Mouse (Mus musculus) hindbrain, embryonic 16.5 days (tissue): ENCODE data around the gene Man1c1. TPM values are rescaled to one million over a fixed set of nuclear protein-coding genes. Genes with fewer than 3 reads are reported as not detected.

ENCODE experiments used
- ATAC-seq: fragments of 200-750 bp; cut with Nextera tagmentation; 2 replicates; pipeline ENCODE4 v1.8.0; 2017; ENCODE audit warnings: moderate TSS enrichment, moderate library complexity
- H3K27ac ChIP-seq: fragments of 300-500 bp; sonication (generic); 2 replicates; pipeline ENCODE4 v1.5.1; 2014; ENCODE audit warnings: low read depth, mild to moderate bottlenecking, control low read depth, low read length, moderate library complexity
- H3K27me3 ChIP-seq: fragments of 300-500 bp; sonication (generic); replicated peaks from 2 replicates; pipeline ENCODE4 v1.6.1; 2014; ENCODE audit warnings: low read length; ENCODE audit not compliant: control insufficient read depth, insufficient read depth
- H3K36me3 ChIP-seq: fragments of 300-500 bp; sonication (generic); 2 replicates; pipeline ENCODE4 v1.6.1; 2014; ENCODE audit warnings: mild to moderate bottlenecking, low read length, moderate library complexity, mixed read lengths; ENCODE audit not compliant: control insufficient read depth, insufficient read depth
- H3K4me1 ChIP-seq: fragments of 300-500 bp; sonication (generic); 2 replicates; pipeline ENCODE4 v1.6.1; 2014; ENCODE audit warnings: low read depth, low read length; ENCODE audit not compliant: control insufficient read depth, insufficient read depth
- H3K4me2 ChIP-seq: fragments of 300-500 bp; sonication (generic); 2 replicates; pipeline ENCODE4 v1.6.1; 2014; ENCODE audit warnings: mild to moderate bottlenecking, low read length, control low read depth, moderate library complexity
- H3K4me3 ChIP-seq: fragments of 300-500 bp; sonication (generic); 2 replicates; pipeline ENCODE4 v1.5.1; 2014; ENCODE audit warnings: mild to moderate bottlenecking, low read length, control low read depth, moderate library complexity
- H3K9ac ChIP-seq: fragments of 300-500 bp; sonication (generic); 2 replicates; pipeline ENCODE4 v1.6.1; 2014; ENCODE audit warnings: low read depth, mild to moderate bottlenecking, control low read depth, low read length, moderate library complexity
- H3K9me3 ChIP-seq: fragments of 300-500 bp; sonication (generic); 2 replicates; pipeline ENCODE4 v1.6.1; 2014; ENCODE audit warnings: mild to moderate bottlenecking, low read length, moderate library complexity; ENCODE audit not compliant: control insufficient read depth
- WGBS: fragments of 180-500 bp; shearing (Covaris S2); extraction: QIAGEN DNeasy Blood & Tissue Kit; methylation state at CpG from one replicate; pipeline ENCODE4 v1.1.7; 2014; 5-methylcytosine and 5-hydroxymethylcytosine counted together
- polyA plus RNA-seq: library from polyadenylated mRNA; unstranded; fragments of >200 nt; fragmentation: Nextera tagmentation; extraction: Ambion mirVana; gene quantifications from 2 replicates; pipeline ENCODE4 v1.2.1, GENCODE M21; 2015

Gene Man1c1
- polyA plus RNA-seq, 1 experiment from 2014 or later, result 3.7 TPM

GRCm38 (mm10) chr4:134551494-134552316 is 152.4 kb downstream of the Man1c1 start, which contains the start of gene Selenon:
TSS of gene Selenon (minus strand) at chr4:134552166.
- WGBS, result under 1% methylated on average over 53 of the region's 67 CpGs
- Histone ChIP-seq H3K36me3 (peaks cover 8% of the 10 kb centered on the region; the same call in 1 of the 2 replicates), H3K4me1 (peaks cover 18% of the 10 kb centered on the region), H3K4me3 (peak within 1 kb of the TSS; percentile 75), H3K9me3 (peaks cover 5% of the 10 kb centered on the region), H3K4me2 (peak within 1 kb of the TSS; percentile 79), H3K9ac (peak within 1 kb of the TSS; percentile 99), H3K27me3 (no peaks in the 10 kb centered on the region), H3K27ac (peak within 1 kb of the TSS; percentile 82)
- peak; percentile 79 for ATAC-seq

- over 99% methylated on average over 8 of the region's 8 CpGs for WGBS
- peaks cover 5% of the 10 kb centered on the region for H3K9me3 ChIP-seq
- H3K36me3 ChIP-seq, result peaks cover 9% of the 10 kb centered on the region
- no peaks in the 10 kb centered on the region for H3K27me3 ChIP-seq
- H3K4me1 ChIP-seq, result peaks cover 18% of the 10 kb centered on the region
- no peak overlapping the region for H3K4me2 ChIP-seq
- ATAC-seq, result no peak
- no peak overlapping the region for H3K27ac ChIP-seq
- no peak overlapping the region for H3K4me3 ChIP-seq
- no peak overlapping the region for H3K9ac ChIP-seq
Observed at GRCm38 (mm10) chr4:134549899-134550298, 154.2 kb downstream of the Man1c1 start.

- WGBS, result 69% methylated on average over 18 of the region's 18 CpGs
- no peak overlapping the region for H3K4me2 ChIP-seq
- H3K27me3 ChIP-seq, result no peaks in the 10 kb centered on the region
- no peak for ATAC-seq
- peaks cover 5% of the 10 kb centered on the region for H3K9me3 ChIP-seq
- H3K36me3 ChIP-seq, result peaks cover 17% of the 10 kb centered on the region
- H3K27ac ChIP-seq, result no peak overlapping the region
- H3K4me3 ChIP-seq, result no peak overlapping the region
- H3K4me1 ChIP-seq, result peaks cover 18% of the 10 kb centered on the region
- no peak overlapping the region for H3K9ac ChIP-seq
Observed at GRCm38 (mm10) chr4:134548169-134548938, 155.7 kb downstream of the Man1c1 start.

- peaks cover 14% of the 10 kb centered on the region for H3K4me1 ChIP-seq
- H3K4me3 ChIP-seq, result no peak overlapping the region
- WGBS, result 68% methylated on average over 9 of the region's 9 CpGs
- H3K9me3 ChIP-seq, result peaks cover 5% of the 10 kb centered on the region
- H3K27me3 ChIP-seq, result no peaks in the 10 kb centered on the region
- H3K27ac ChIP-seq, result no peak overlapping the region
- H3K4me2 ChIP-seq, result no peak overlapping the region
- peaks cover 24% of the 10 kb centered on the region for H3K36me3 ChIP-seq
- 0 out of 2 replicates have a peak overlapping the region, but pooled peaks have one; percentile 8 for H3K9ac ChIP-seq
- no peak for ATAC-seq
Observed at GRCm38 (mm10) chr4:134546814-134547705, 157.0 kb downstream of the Man1c1 start.

- no peaks in the 10 kb centered on the region for H3K9me3 ChIP-seq
- no peak overlapping the region for H3K27ac ChIP-seq
- peaks cover 34% of the 10 kb centered on the region for H3K36me3 ChIP-seq
- WGBS, result 7% methylated on average over 5 of the region's 5 CpGs
- ATAC-seq, result peak; percentile 64
- no peak overlapping the region for H3K9ac ChIP-seq
- no peaks in the 10 kb centered on the region for H3K27me3 ChIP-seq
- no peak overlapping the region for H3K4me2 ChIP-seq
- H3K4me1 ChIP-seq, result peaks cover 6% of the 10 kb centered on the region
- H3K4me3 ChIP-seq, result no peak overlapping the region
Observed at GRCm38 (mm10) chr4:134543261-134543660, 160.8 kb downstream of the Man1c1 start.

- Histone ChIP-seq H3K9me3 (no peaks in the 10 kb centered on the region), H3K4me2 (no peak overlapping the region), H3K27me3 (no peaks in the 10 kb centered on the region), H3K9ac (no peak overlapping the region), H3K4me3 (no peak overlapping the region), H3K36me3 (peaks cover 34% of the 10 kb centered on the region), H3K4me1 (peaks cover 4% of the 10 kb centered on the region), H3K27ac (no peak overlapping the region)
- WGBS, result 98% methylated on average over 9 of the region's 9 CpGs
- ATAC-seq, result no peak
Observed at GRCm38 (mm10) chr4:134542726-134543125, 161.4 kb downstream of the Man1c1 start.

- no peak for ATAC-seq
Observed at GRCm38 (mm10) chr4:134538997-134539580, 165.0 kb downstream of the Man1c1 start.

GRCm38 (mm10) chr4:134535787-134536151 is 168.3 kb downstream of the Man1c1 start:
- peak overlapping the region; percentile 84 for H3K4me2 ChIP-seq
- H3K27me3 ChIP-seq, result no peaks in the 10 kb centered on the region
- no peak for ATAC-seq
- H3K4me1 ChIP-seq, result peaks cover 19% of the 10 kb centered on the region
- peaks cover 12% of the 10 kb centered on the region for H3K36me3 ChIP-seq
- no peaks in the 10 kb centered on the region for H3K9me3 ChIP-seq
- peak overlapping the region; percentile 84 for H3K4me3 ChIP-seq
- peak overlapping the region; percentile 84 for H3K9ac ChIP-seq
- peak overlapping the region; percentile 86 for H3K27ac ChIP-seq
- WGBS, result 7% methylated on average over 8 of the region's 8 CpGs

More at GRCm38 (mm10) chr4:134538997-134539580, 165.0 kb downstream of the Man1c1 start:
- Histone ChIP-seq H3K4me3 (no peak overlapping the region), H3K9ac (no peak overlapping the region), H3K4me2 (no peak overlapping the region), H3K36me3 (peaks cover 25% of the 10 kb centered on the region), H3K27ac (peak overlapping the region; percentile 25; the same call in 1 of the 2 replicates), H3K9me3 (no peaks in the 10 kb centered on the region), H3K27me3 (no peaks in the 10 kb centered on the region), H3K4me1 (peaks cover 11% of the 10 kb centered on the region)
- 65% methylated on average over 10 of the region's 10 CpGs for WGBS
